Mouse (Mus musculus) large intestine, adult 2 months (tissue): Measurements from ENCODE around the gene Itk. TPM values are rescaled to one million over a fixed set of nuclear protein-coding genes. Genes with fewer than 3 reads are reported as not detected.

Experiments
- DNase-seq: peaks from one replicate; pipeline ENCODE4 v3.0.0-alpha.2; 2012; ENCODE audit warnings: low read depth, low spot score
- WGBS: fragments of 180-500 bp; shearing (Covaris S2); methylation state at CpG from one replicate; pipeline ENCODE4 v1.1.7; 2018; 5-methylcytosine and 5-hydroxymethylcytosine counted together
- polyA plus RNA-seq: library from polyadenylated mRNA; depleted of rRNA; stranded (reverse); fragments of >200 nt; gene quantifications from 2 replicates; pipeline ENCODE4 v1.2.3, GENCODE M21; 2012

The Itk gene
- polyA plus RNA-seq, 1 experiment = 1.2 TPM

GRCm38 (mm10) chr11:46395698-46396097 lies 6.4 kb upstream of the Itk start:
- no peak for DNase-seq
- WGBS = 86% methylated on average over 2 of the region's 2 CpGs

DNA sequence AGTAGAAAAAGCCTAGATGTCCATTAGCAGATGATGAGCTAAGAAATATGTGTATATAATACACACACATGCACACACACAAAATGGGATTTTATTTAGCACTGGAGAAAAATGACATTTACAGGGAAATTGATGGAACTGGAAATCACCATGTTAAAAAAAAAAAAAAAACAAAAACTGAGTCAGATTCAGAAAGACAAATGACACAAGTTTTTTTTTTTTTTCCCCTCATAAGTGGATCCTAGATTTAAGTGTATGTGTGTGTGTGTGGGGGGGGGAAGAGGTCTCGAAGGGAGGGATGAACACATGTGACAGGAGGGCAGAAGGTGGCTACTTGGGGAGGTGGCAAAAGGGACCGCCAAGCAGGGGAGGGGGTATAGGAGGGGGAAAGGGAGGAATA lies 5.8 kb upstream of the Itk start:
- DNase-seq = no peak
- 73% methylated on average over 2 of the region's 2 CpGs for WGBS

GRCm38 (mm10) chr11:46393413-46393812 lies 4.1 kb upstream of the Itk start:
- 66% methylated on average over 4 of the region's 4 CpGs for WGBS
- no peak for DNase-seq

- 70% methylated on average over 7 of the region's 7 CpGs for WGBS
- DNase-seq = no peak
Measured at GRCm38 (mm10) chr11:46392890-46393289, 3.6 kb upstream of the Itk start.

DNA sequence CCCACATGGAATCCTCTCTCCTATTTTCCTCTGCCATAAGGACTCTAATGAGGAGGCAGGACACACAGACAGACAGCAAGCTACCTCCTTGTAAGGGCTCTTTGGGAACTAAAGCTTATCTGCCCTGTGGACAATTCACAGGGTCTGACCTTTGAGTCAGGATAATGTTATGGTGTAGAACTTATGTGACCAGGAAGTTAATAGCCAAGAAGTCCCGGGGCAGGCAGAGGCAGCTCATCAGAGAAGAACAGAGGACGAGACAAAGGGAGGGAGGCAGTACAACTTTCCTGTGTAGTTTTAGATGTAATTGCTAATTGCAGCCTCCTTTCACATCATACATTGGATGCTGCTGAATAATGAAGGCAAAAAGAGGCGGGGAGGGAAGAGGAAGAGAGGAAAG lies 1.3 kb upstream of the Itk start:
- WGBS = 45% methylated on average over 3 of the region's 3 CpGs
- no peak for DNase-seq

DNA sequence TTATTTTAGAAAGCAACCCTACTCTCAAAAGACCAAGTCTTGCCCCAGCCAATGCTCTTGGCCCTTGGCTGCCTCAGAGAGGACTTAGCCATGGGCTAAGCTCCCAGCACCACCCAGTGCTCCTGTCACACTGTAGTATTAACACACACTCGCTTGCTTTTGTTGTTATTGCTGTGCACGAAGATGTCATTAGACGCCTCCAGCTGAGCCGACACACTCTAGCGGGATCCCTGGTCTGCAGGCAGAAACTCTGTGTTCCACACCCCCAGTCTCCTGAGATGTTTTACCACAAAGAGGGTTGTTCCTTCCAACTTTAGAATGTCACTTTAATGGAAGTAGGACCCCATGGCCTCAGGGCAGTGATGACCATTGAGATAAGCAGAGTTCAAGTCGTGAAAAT lies 877 bp downstream of the Itk start:
- 60% methylated on average over 6 of the region's 6 CpGs for WGBS
- DNase-seq = no peak

DNA sequence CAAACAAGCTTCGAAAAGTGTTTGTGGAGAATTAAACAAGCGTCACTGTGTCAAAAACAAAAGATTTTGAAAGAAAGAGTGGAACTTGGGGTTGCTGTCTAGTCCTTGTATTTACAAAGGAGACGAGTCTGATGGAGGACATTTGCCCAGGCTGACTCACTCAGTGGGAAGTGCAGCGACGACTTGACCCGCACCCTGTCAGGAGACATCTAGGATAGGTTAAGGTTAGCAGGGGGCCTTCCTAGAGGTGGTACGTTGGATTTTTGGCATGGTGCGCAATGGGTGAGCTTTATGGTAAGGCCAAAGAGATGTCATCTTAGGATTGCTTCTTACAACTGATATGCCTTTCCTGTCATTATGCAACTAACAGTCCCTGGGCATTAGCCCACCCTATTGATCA lies 2.3 kb downstream of the Itk start:
- no peak for DNase-seq
- 84% methylated on average over 8 of the region's 8 CpGs for WGBS

- 79% methylated on average over 8 of the region's 8 CpGs for whole genome bisulfite sequencing
- DNase-seq = no peak
Measured at GRCm38 (mm10) chr11:46386556-46386955, 2.8 kb downstream of the Itk start.

GRCm38 (mm10) chr11:46384925-46385324 lies 4.4 kb downstream of the Itk start:
- no peak for DNase-seq
- WGBS = 68% methylated on average over 2 of the region's 2 CpGs

- DNase-seq = no peak
- 87% methylated on average over 4 of the region's 4 CpGs for WGBS
Measured at GRCm38 (mm10) chr11:46382466-46382865, 6.8 kb downstream of the Itk start.

DNA sequence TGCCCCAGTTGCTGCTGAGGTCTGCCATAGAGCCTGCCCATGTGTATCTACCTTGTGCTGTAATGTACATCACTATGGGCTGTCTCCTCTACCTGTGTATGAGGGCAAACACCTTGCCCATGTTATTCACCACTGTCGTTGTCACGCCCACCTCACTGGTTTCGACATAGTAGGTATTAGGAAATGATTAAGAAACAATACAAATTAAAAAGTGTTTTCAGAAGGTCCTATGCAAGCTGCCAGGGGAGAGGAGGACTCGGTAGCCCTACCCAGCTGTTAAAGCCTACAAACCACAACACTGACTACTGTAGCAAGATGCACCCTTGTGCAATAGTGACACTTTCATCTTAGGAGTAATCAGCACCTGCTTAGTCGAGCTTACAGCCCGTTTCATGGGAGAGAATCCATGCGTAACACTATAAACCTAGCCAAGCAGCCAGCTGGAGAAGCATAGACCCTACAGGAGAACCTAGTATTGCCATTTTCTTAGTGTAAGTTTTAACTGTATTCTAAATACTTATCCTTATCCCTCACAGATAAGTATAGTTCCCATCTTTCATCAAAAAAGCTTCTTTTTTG lies 9.1 kb downstream of the Itk start:
- 76% methylated on average over 7 of the region's 7 CpGs for WGBS

DNA sequence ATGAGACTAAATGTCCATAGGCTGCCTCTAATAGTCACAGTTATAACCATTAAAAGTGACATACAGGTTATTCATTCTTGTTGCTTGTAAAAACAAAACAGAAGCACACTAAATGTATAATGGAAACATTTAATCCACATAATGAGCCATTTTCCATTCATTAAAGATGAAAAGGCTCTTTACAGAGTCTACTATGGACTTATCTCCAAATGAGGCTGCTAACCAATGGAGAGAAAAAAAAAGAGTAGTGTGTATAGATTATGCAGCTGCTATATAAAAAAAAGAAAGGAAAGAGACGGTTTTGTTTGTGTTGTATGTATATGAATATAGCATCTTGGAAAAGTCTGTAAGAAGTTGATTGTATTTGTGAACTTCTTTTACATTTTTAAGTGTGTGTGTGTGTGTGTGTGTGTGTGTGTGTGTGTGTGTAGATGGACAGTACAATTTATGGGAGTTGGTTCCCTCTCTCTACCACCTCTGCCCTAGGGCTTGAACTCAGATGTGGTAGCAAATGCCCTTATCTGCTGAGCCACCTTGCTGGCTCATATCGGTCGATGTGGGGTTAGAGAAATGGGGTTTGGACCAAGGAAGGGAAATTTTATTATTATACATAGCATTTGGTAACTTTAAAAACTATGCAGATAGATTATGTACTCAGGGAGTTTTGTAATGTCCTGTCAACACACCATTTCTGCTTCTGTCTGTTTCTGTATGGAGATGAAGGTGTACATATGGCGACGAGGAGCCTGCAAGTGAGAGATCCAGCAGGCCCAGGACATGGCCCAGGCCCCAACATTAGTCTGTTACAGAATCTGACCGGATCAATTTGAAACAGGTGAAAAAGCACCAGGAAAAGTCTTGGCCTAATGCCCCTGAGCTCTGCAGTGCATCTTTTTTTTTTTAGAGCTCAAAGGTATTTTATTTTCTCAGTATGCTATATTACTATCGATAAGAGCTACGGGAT lies 11.2 kb downstream of the Itk start:
- 85% methylated on average over 8 of the region's 8 CpGs for WGBS

More for the DNA sequence above, 9.1 kb downstream of the Itk start:
- no peak for DNase-seq

GRCm38 (mm10) chr11:46377316-46377715 lies 12.0 kb downstream of the Itk start:
- 81% methylated on average over 1 of the region's 1 CpGs for WGBS
- no peak for DNase-seq

More for the DNA sequence above, 11.2 kb downstream of the Itk start:
- DNase-seq = no peak

DNA sequence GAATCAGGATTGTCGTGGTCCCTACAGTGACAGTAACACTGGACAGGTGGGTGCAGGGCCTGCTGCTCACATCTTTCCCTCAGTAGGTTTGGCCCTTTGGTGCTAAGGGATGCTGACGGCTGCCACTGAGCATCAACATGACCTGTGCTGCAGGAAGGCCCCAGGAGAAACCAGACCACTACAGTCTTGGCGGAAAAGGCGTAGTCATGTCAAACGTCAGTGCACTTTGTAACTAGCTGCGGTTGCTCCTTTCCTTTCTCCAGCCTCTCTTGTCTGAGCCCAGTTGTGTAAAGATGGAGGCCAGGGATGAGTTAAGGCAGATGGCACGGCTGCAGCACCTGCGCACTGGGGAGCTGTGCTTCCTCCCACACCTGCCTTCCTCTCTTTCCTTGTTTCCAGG lies 14.3 kb downstream of the Itk start:
- WGBS = 82% methylated on average over 8 of the region's 8 CpGs
- no peak for DNase-seq

GRCm38 (mm10) chr11:46373071-46374030 lies 16.0 kb downstream of the Itk start:
- WGBS = 69% methylated on average over 13 of the region's 13 CpGs
- no peak for DNase-seq

DNA sequence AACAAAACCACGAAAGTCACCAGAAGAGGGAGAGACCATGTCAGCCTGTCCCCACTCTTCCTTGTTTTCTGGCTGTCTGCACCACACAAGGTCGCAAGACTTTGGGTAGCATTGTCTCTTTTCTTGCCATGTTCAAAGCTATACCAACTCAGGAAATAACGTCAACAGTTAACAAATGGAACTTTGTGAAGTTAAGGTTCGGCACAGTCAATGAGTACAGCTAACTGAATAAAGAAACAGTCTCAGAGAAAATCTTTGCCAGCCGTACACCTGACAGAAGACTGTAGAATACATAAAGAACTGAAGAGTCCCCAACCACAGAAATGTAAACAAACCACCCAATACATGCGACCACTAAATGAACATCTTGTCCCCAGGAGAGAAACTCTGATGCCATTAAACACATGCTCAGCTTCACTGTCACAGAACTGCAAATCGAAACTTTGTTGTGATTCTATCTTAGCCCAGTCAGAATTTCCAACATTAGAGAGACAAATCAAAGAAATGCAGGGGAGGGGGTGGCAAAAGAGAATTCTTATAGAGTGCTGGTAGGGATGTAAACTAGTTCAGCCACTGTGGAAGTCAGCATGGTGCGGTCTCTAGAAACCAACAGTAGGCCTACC lies 16.9 kb downstream of the Itk start:
- no peak for DNase-seq
- 71% methylated on average over 8 of the region's 8 CpGs for WGBS

GRCm38 (mm10) chr11:46371250-46371649 lies 18.1 kb downstream of the Itk start:
- DNase-seq = no peak
- WGBS = 86% methylated on average over 8 of the region's 8 CpGs

GRCm38 (mm10) chr11:46370457-46370856 lies 18.9 kb downstream of the Itk start:
- 77% methylated on average over 4 of the region's 4 CpGs for WGBS
- no peak for DNase-seq

DNA sequence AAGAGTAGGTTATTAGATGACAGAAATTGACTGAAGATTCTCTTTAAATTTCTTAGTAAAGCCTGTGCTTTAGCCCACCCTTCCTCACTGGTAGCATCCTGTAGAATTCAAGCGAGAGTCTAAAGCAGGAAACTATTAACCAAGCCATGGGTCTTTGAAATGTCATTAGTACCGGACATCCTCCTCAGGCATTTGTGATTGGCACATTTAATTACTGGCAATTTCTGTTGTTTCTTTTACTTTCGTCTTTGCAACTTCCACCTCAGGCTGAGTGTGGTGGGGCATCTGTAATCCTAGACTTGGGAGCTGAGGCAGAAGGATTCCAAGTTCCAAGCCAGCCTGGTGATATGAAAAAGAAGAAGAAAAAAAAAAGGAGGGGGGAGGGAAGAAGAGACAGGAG lies 23.0 kb downstream of the Itk start:
- DNase-seq = no peak
- WGBS = 62% methylated on average over 3 of the region's 3 CpGs

GRCm38 (mm10) chr11:46365744-46366143 lies 23.6 kb downstream of the Itk start:
- WGBS = 39% methylated on average over 5 of the region's 5 CpGs
- no peak for DNase-seq
